Mouse (Mus musculus): ENCODE measurements around the gene Orc6. TPM values are rescaled to one million over a fixed set of nuclear protein-coding genes. Genes with fewer than 3 reads are reported as not detected.
A peak's percentile ranks its signal among the peaks of the same experiment; 100 is the strongest.

Gene Orc6
- 37.5 and 40.9 TPM in 2 replicates for polyA plus RNA-seq (2015; fragmentation: Nextera tagmentation; extraction: Ambion mirVana)

DNA sequence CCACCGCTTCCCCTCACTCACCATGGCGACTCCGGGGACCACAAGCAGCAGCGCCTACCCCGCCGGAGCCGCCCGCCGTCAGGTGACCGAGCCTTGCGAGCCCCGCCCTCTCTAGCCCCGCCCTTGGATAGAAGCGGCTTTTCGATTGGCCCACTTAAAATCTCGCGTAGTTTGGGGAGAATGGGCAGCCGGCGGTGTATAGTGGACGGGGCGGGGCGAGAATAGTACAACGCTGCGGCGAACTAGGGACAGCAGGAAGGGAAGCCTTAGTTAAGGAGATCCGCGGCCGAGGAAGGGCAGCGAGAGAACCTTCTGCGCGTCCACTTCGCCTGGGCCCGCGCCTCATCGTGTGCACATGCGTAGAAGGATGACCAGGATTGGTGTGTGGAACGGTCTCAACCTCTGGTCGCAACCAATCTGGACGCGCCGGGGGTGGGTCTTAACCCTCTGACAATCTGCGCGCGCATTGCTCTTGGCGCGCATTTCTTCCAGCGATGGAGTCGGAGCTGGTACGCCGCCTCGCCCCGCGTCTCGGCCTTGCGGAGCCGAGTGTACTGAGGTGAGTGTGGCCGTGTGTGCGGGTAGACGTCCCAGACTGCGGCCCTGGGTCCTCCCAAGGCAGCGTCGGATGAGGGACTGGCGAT is at the start of gene Orc6, which contains the start of gene Vps35:
Gene Orc6 (plus strand): TSS at position 199 of the 644 bp plus-strand sequence.
Gene Vps35 (minus strand): TSS at position 369 of the 644 bp plus-strand sequence.
- H3K4me3 ChIP-seq (ENCODE audit: low read depth, low read length), result peak within 1 kb of the TSS; percentile 85
- WGBS, result under 1% methylated on average over 59 of the region's 63 CpGs
- TF ChIP-seq CTCF (IDR thresholded peaks at IDR 0.05), result no peak; the same call in 1 of the 2 replicates
- 0 out of 2 replicates have a peak, but pooled peaks have one; percentile 29 for TF ChIP-seq EP300 (IDR thresholded peaks at IDR 0.05)
- peak within 1 kb of the TSS; percentile 85 for H3K4me2 ChIP-seq (replicated peaks; ENCODE audit: low read depth, low read length)
- H3K9ac ChIP-seq (replicated peaks; ENCODE audit: low read depth), result peak within 1 kb of the TSS; percentile 82
- peaks cover 13% of the 10 kb centered on the region for H3K4me1 ChIP-seq (ENCODE audit: insufficient read depth, low read depth, low read length)
- no peaks in the 10 kb centered on the region for H3K36me3 ChIP-seq (ENCODE audit: insufficient read depth, low read length)
- ATAC-seq (peak; percentile 96), DNase-seq (ENCODE audit: low spot score) (peak; percentile 98)
- peak within 1 kb of the TSS; percentile 96 for H3K27ac ChIP-seq (ENCODE audit: low read length)
- H3K27me3 ChIP-seq (replicated peaks; ENCODE audit: insufficient read depth, low read length), result no peaks in the 10 kb centered on the region
- H3K9me3 ChIP-seq (ENCODE audit: low read length), result no peaks in the 10 kb centered on the region

DNA sequence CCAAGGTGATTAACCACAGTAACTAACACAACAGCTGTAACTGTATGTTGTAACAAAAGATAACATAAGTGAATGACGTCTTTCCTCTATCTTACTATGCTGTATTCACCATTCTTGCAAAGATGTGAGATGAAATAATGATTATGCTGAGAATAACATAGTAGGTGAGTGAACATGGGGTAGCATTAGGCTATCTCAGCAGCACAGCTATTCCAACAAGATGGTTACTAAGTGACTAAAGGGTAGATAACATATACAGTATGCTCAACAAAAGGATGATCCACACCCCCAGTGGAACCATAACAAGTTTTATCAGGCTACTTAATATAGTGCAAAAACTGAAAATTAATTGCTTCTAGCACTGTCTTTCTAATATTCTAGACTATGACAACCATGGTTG is 12.6 kb upstream of the Orc6 start:
- TF ChIP-seq EP300 (IDR thresholded peaks at IDR 0.05) (no peak), CTCF (IDR thresholded peaks at IDR 0.05) (no peak)
- Histone ChIP-seq H3K36me3 (ENCODE audit: insufficient read depth, low read length) (peaks cover 28% of the 10 kb centered on the region), H3K27me3 (replicated peaks; ENCODE audit: insufficient read depth, low read length) (no peaks in the 10 kb centered on the region), H3K9ac (replicated peaks; ENCODE audit: low read depth) (no peak overlapping the region), H3K4me2 (replicated peaks; ENCODE audit: low read depth, low read length) (no peak overlapping the region), H3K4me3 (ENCODE audit: low read depth, low read length) (no peak overlapping the region), H3K27ac (ENCODE audit: low read length) (no peak overlapping the region), H3K4me1 (ENCODE audit: insufficient read depth, low read depth, low read length) (no peaks in the 10 kb centered on the region), H3K9me3 (ENCODE audit: low read length) (no peaks in the 10 kb centered on the region)
- no peak for ATAC-seq
- no peak for DNase-seq (ENCODE audit: low spot score)
- WGBS, result 85% methylated on average over 1 of the region's 1 CpGs

DNA sequence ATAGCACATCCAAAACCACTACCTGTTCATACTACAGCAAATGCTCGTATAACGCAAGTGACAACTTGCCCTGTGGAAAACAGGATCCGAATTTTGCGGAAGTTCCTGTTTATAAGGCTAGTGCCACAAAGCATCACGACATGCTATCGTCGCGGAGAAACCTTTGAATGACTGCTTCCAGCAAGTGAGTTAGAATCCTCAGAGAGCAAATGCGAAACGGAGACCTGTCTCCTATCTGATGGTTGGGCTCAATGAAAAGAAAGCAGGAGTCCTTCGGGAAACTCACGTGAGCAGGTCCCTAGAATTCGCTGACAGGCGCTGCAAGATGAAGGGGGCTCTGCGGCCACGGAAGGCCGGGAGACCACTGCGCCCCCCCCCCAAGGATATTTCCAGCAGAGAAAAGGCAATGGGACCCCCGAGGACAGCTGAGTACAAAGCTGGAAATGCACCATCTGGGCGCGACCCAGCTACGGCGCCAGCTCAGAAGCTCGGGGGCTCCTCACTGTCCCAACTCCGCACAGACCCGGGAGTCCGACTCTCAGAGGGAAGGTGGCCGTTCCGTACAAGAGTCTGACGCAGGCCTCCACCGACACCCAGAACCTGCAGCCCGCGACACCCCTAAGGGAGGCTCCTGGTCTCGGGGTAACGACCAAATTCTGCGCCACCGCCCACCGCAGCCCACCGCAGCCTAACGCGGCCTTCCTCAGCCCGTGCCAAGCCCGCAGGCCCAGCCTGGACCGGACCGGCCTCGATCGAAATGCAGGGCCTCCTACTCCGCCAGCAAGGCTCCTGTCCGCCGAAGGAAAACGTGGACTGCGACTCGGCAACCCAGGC is 615 bp upstream of the Orc6 start:
- Histone ChIP-seq H3K4me1 (ENCODE audit: insufficient read depth, low read depth, low read length) (peaks cover 13% of the 10 kb centered on the region), H3K27me3 (replicated peaks; ENCODE audit: insufficient read depth, low read length) (no peaks in the 10 kb centered on the region), H3K4me2 (replicated peaks; ENCODE audit: low read depth, low read length) (peak overlapping the region; percentile 85), H3K4me3 (ENCODE audit: low read depth, low read length) (peak overlapping the region; percentile 85), H3K27ac (ENCODE audit: low read length) (peak overlapping the region; percentile 96), H3K9me3 (ENCODE audit: low read length) (no peaks in the 10 kb centered on the region), H3K9ac (replicated peaks; ENCODE audit: low read depth) (peak overlapping the region; percentile 82), H3K36me3 (ENCODE audit: insufficient read depth, low read length) (no peaks in the 10 kb centered on the region)
- under 1% methylated on average over 51 of the region's 53 CpGs for WGBS
- ATAC-seq (peak; percentile 29), DNase-seq (ENCODE audit: low spot score) (peak; percentile 41)
- TF ChIP-seq EP300 (IDR thresholded peaks at IDR 0.05) (no peak), CTCF (IDR thresholded peaks at IDR 0.05) (no peak)

DNA sequence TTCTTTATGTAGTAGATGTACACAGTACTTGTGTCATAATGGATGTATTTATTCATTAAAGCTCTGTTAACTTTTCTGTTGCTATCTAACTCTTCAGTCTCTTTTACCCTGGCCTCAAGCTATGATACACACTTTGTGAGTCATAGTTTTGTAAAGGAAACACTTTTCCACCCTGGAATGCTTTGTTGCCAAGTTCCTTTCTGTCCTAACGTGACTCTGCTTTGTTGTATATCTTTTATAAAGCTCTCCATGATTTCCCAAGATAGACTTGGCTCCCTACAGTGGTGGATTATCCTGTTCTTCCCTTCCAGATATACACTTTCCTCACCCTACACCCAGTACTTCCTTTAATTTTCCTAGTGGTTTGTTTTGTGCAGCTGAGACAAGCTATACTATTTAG is 2.5 kb downstream of the Orc6 start:
- ATAC-seq (no peak), DNase-seq (ENCODE audit: low spot score) (peak; percentile 32)
- TF ChIP-seq EP300 (IDR thresholded peaks at IDR 0.05) (no peak), CTCF (IDR thresholded peaks at IDR 0.05) (no peak)
- no peak overlapping the region for H3K27ac ChIP-seq (ENCODE audit: low read length)
- H3K4me3 ChIP-seq (ENCODE audit: low read depth, low read length), result no peak overlapping the region
- peaks cover 13% of the 10 kb centered on the region for H3K4me1 ChIP-seq (ENCODE audit: insufficient read depth, low read depth, low read length)
- no peaks in the 10 kb centered on the region for H3K9me3 ChIP-seq (ENCODE audit: low read length)
- H3K9ac ChIP-seq (replicated peaks; ENCODE audit: low read depth), result no peak overlapping the region
- H3K4me2 ChIP-seq (replicated peaks; ENCODE audit: low read depth, low read length), result no peak overlapping the region
- H3K36me3 ChIP-seq (ENCODE audit: insufficient read depth, low read length), result no peaks in the 10 kb centered on the region; the same call in 1 of the 2 replicates
- 10% methylated on average over 1 of the region's 1 CpGs for WGBS
- no peaks in the 10 kb centered on the region for H3K27me3 ChIP-seq (replicated peaks; ENCODE audit: insufficient read depth, low read length)

- Histone ChIP-seq H3K9ac (replicated peaks; ENCODE audit: low read depth) (no peak overlapping the region), H3K36me3 (ENCODE audit: insufficient read depth, low read length) (no peaks in the 10 kb centered on the region; the same call in 1 of the 2 replicates), H3K4me3 (ENCODE audit: low read depth, low read length) (no peak overlapping the region), H3K9me3 (ENCODE audit: low read length) (no peaks in the 10 kb centered on the region), H3K4me2 (replicated peaks; ENCODE audit: low read depth, low read length) (no peak overlapping the region), H3K4me1 (ENCODE audit: insufficient read depth, low read depth, low read length) (peaks cover 13% of the 10 kb centered on the region), H3K27ac (ENCODE audit: low read length) (no peak overlapping the region), H3K27me3 (replicated peaks; ENCODE audit: insufficient read depth, low read length) (no peaks in the 10 kb centered on the region)
- DNase-seq (ENCODE audit: low spot score) (peak; percentile 57), ATAC-seq (no peak)
- WGBS, result 60% methylated on average over 3 of the region's 3 CpGs
- TF ChIP-seq EP300 (IDR thresholded peaks at IDR 0.05), result no peak; the same call in 1 of the 2 replicates
- TF ChIP-seq CTCF (IDR thresholded peaks at IDR 0.05), result no peak
These were observed 3.5 kb downstream of the Orc6 start for GRCm38 (mm10) chr8:85302931-85303330.

- TF ChIP-seq CTCF (IDR thresholded peaks at IDR 0.05) (no peak), EP300 (IDR thresholded peaks at IDR 0.05) (no peak)
- Histone ChIP-seq H3K27ac (ENCODE audit: low read length) (no peak overlapping the region), H3K36me3 (ENCODE audit: insufficient read depth, low read length) (no peaks in the 10 kb centered on the region; the same call in 1 of the 2 replicates), H3K4me1 (ENCODE audit: insufficient read depth, low read depth, low read length) (peaks cover 13% of the 10 kb centered on the region), H3K9ac (replicated peaks; ENCODE audit: low read depth) (no peak overlapping the region), H3K9me3 (ENCODE audit: low read length) (no peaks in the 10 kb centered on the region), H3K4me2 (replicated peaks; ENCODE audit: low read depth, low read length) (no peak overlapping the region), H3K27me3 (replicated peaks; ENCODE audit: insufficient read depth, low read length) (no peaks in the 10 kb centered on the region), H3K4me3 (ENCODE audit: low read depth, low read length) (no peak overlapping the region)
- WGBS, result 53% methylated on average over 5 of the region's 5 CpGs
- peak; percentile 13; the same call in 1 of the 2 replicates for ATAC-seq
- DNase-seq (ENCODE audit: low spot score), result peak; percentile 78
These were observed 4.1 kb downstream of the Orc6 start for GRCm38 (mm10) chr8:85303531-85303930.
